Mouse (Mus musculus): ENCODE measurements around the gene Mrpl33. TPM values are rescaled to one million over a fixed set of nuclear protein-coding genes. Genes with fewer than 3 reads are reported as not detected.

Gene Mrpl33
- polyA plus RNA-seq (2015; fragmentation: Illumina TruSeq; extraction: RNeasy Lipid Tissue Mini Kit (QIAGEN cat#74804); ENCODE audit: insufficient read depth, low read depth, low replicate concordance): 35.6 TPM

GRCm38 (mm10) chr5:31596481-31597429, at the start of gene Mrpl33:
Gene Mrpl33 (plus strand): TSS chr5:31596935.

GRCm38 (mm10) chr5:31696971-31697643, 100.4 kb downstream of the Mrpl33 start, which contains the start of gene Rbks:
Gene Rbks (minus strand): TSS chr5:31697627.

GRCm38 (mm10) chr5:31697644-31698296, 101.0 kb downstream of the Mrpl33 start, which contains the start of gene Babam2:
Gene Babam2 (plus strand): TSS chr5:31697684.

Other genes starting within 250 kb of the Mrpl33 start
- gene Zfp512, start 144.5 kb upstream of the Mrpl33 start, polyA plus RNA-seq (2015; fragmentation: Illumina TruSeq; extraction: RNeasy Lipid Tissue Mini Kit (QIAGEN cat#74804); ENCODE audit: insufficient read depth, low read depth, low replicate concordance): 7.0 TPM
- not detected for gene 4930548H24Rik, start 111.2 kb upstream of the Mrpl33 start, polyA plus RNA-seq (2015; fragmentation: Illumina TruSeq; extraction: RNeasy Lipid Tissue Mini Kit (QIAGEN cat#74804); ENCODE audit: insufficient read depth, low read depth, low replicate concordance)
- gene Gpn1, start 102.2 kb upstream of the Mrpl33 start, polyA plus RNA-seq (2015; fragmentation: Illumina TruSeq; extraction: RNeasy Lipid Tissue Mini Kit (QIAGEN cat#74804); ENCODE audit: insufficient read depth, low read depth, low replicate concordance): 4.6 TPM
- 11.1 TPM for gene Slc4a1ap, start 69.9 kb upstream of the Mrpl33 start, polyA plus RNA-seq (2015; fragmentation: Illumina TruSeq; extraction: RNeasy Lipid Tissue Mini Kit (QIAGEN cat#74804); ENCODE audit: insufficient read depth, low read depth, low replicate concordance)
- 3.5 TPM for gene Supt7l, start 69.1 kb upstream of the Mrpl33 start, polyA plus RNA-seq (2015; fragmentation: Illumina TruSeq; extraction: RNeasy Lipid Tissue Mini Kit (QIAGEN cat#74804); ENCODE audit: insufficient read depth, low read depth, low replicate concordance)
- gene Rbks, start 100.7 kb downstream of the Mrpl33 start, polyA plus RNA-seq (2015; fragmentation: Illumina TruSeq; extraction: RNeasy Lipid Tissue Mini Kit (QIAGEN cat#74804); ENCODE audit: insufficient read depth, low read depth, low replicate concordance): 2.3 TPM
- 11.2 TPM for gene Babam2, start 100.7 kb downstream of the Mrpl33 start, polyA plus RNA-seq (2015; fragmentation: Illumina TruSeq; extraction: RNeasy Lipid Tissue Mini Kit (QIAGEN cat#74804); ENCODE audit: insufficient read depth, low read depth, low replicate concordance)